Mouse (Mus musculus) myocyte (in vitro differentiated cells): Measurements from ENCODE around the gene Chuk. TPM values are rescaled to one million over a fixed set of nuclear protein-coding genes. Genes with fewer than 3 reads are reported as not detected.

Experiments
- H3K27me3 ChIP-seq: one replicate; pipeline ENCODE4 v1.6.1; 2011; ENCODE audit not compliant: control insufficient read depth, insufficient read depth, insufficient read length
- H3K36me3 ChIP-seq: one replicate; pipeline ENCODE4 v1.6.1; 2011; ENCODE audit not compliant: control insufficient read depth, insufficient read depth
- H3K4me2 ChIP-seq: one replicate; pipeline ENCODE4 v1.6.1; 2011; ENCODE audit warnings: low read depth, control low read depth
- H3K4me3 ChIP-seq: one replicate; pipeline ENCODE4 v1.5.1; 2011; ENCODE audit warnings: mild to moderate bottlenecking, control low read depth, moderate library complexity
- H3K79me2 ChIP-seq: one replicate; pipeline ENCODE4 v1.6.1; 2011; ENCODE audit not compliant: control insufficient read depth, insufficient read depth
- H3ac ChIP-seq: one replicate; pipeline ENCODE4 v1.6.1; 2011; ENCODE audit not compliant: control insufficient read depth, insufficient read length
- CEBPB ChIP-seq: IDR thresholded peaks from 2 replicates; pipeline ENCODE4 v1.6.1; 2011; ENCODE audit warnings: mild to moderate bottlenecking, moderate library complexity; ENCODE audit not compliant: poor library complexity, insufficient read depth, severe bottlenecking
- E2F4 ChIP-seq: IDR thresholded peaks from one replicate; pipeline ENCODE4 v1.6.1; 2011; ENCODE audit warnings: mild to moderate bottlenecking, control low read depth, moderate library complexity; ENCODE audit not compliant: insufficient read depth
- MAX ChIP-seq: IDR thresholded peaks from one replicate; pipeline ENCODE4 v1.6.1; 2011; ENCODE audit warnings: low read depth, mild to moderate bottlenecking, control low read depth
- MYOD1 ChIP-seq, 3 experiments: IDR thresholded peaks; one replicate each; pipeline ENCODE4 v1.6.1; 2011; ENCODE audit warnings: control low read depth in 2 of 3, low read depth in 2 of 3, mild to moderate bottlenecking in 2 of 3, moderate library complexity in 1 of 3; ENCODE audit not compliant: insufficient read length in 2 of 3, control insufficient read depth in 1 of 3
- MYOG ChIP-seq, 3 experiments: IDR thresholded peaks; one replicate each; pipeline ENCODE4 v1.6.1; 2011; ENCODE audit warnings: control low read depth in 2 of 3, low read depth in 2 of 3, mild to moderate bottlenecking in 2 of 3; ENCODE audit not compliant: insufficient read length in 2 of 3, control insufficient read depth in 1 of 3, insufficient read depth in 1 of 3
- POLR2A ChIP-seq: IDR thresholded peaks from one replicate; pipeline ENCODE4 v1.6.1; 2011; ENCODE audit warnings: low read depth, mild to moderate bottlenecking, control low read depth, moderate library complexity; ENCODE audit not compliant: insufficient read length
- POLR2AphosphoS2 ChIP-seq: IDR thresholded peaks from one replicate; pipeline ENCODE4 v1.6.1; 2011; ENCODE audit warnings: low read depth, control low read depth; ENCODE audit not compliant: insufficient read length
- REST ChIP-seq: IDR thresholded peaks from one replicate; pipeline ENCODE4 v1.6.1; 2011; ENCODE audit warnings: mild to moderate bottlenecking, control low read depth, moderate library complexity; ENCODE audit not compliant: insufficient read depth, insufficient read length
- SRF ChIP-seq: IDR thresholded peaks from one replicate; pipeline ENCODE4 v1.6.1; 2011; ENCODE audit warnings: low read depth; ENCODE audit not compliant: control insufficient read depth, insufficient read length
- TCF12 ChIP-seq: IDR thresholded peaks from one replicate; pipeline ENCODE4 v1.6.1; 2011; ENCODE audit warnings: mild to moderate bottlenecking, control low read depth; ENCODE audit not compliant: poor library complexity, insufficient read depth, severe bottlenecking
- TCF3 ChIP-seq: IDR thresholded peaks from one replicate; pipeline ENCODE4 v1.6.1; 2011; ENCODE audit warnings: low read depth, control low read depth; ENCODE audit not compliant: insufficient read length
- USF1 ChIP-seq: IDR thresholded peaks from one replicate; pipeline ENCODE4 v1.6.1; 2011; ENCODE audit warnings: low read depth, mild to moderate bottlenecking, control low read depth, moderate library complexity
- polyA plus RNA-seq: library from polyadenylated mRNA; unstranded; fragments of >200 nt; fragmentation: generic; extraction: Trizol; gene quantifications from one replicate; pipeline ENCODE4 v1.2.1, GENCODE M21; 2012; ENCODE audit warnings: missing spikeins

The Chuk gene
- polyA plus RNA-seq, 1 experiment: 12.2 TPM

DNA sequence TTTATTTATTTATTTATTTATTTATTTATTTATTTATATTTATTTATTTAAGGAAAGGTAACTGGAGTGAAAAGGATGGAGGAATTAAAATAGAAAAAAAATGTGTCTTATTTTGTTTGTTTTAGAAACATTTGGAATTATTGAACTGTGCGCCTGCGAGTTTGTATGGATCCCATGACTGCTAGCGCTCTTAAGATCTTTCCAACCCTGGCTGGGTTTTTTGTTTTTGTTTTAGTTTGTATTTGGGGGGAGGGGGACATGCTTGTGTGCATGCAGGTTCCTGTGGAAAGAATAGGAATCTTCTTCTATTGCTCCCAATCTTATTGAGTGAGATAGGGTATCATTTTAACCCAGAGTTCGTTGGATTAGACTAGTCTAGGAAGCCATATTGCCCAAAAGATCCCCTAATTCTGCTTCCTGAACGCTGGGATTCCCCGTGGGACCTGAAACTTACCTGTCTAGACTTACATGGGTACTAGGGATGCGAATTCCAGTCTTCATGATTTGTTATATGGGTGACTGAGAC is 28.7 kb upstream of the Chuk start:
- H3ac ChIP-seq: peak overlapping the region; percentile 81
- no peaks in the 10 kb centered on the region for H3K27me3 ChIP-seq
- H3K79me2 ChIP-seq: peaks cover 26% of the 10 kb centered on the region
- H3K4me2 ChIP-seq: peak overlapping the region; percentile 79
- H3K36me3 ChIP-seq: peaks cover 6% of the 10 kb centered on the region
- TF ChIP-seq SRF (no peak), TCF12 (no peak), MYOD1 (IDR thresholded peaks at IDR 0.05; ENCODE audit: control insufficient read depth in 1 of 3, insufficient read length in 2 of 3, low read depth in 2 of 3) (no peak), TCF3 (no peak), REST (no peak), POLR2A (no peak), POLR2AphosphoS2 (no peak), CEBPB (no peak), MYOG (IDR thresholded peaks at IDR 0.05; ENCODE audit: control insufficient read depth in 1 of 3, insufficient read depth in 1 of 3, insufficient read length in 2 of 3, low read depth in 2 of 3) (no peak), USF1 (no peak), E2F4 (no peak), MAX (no peak)
- peak overlapping the region; percentile 90 for H3K4me3 ChIP-seq

DNA sequence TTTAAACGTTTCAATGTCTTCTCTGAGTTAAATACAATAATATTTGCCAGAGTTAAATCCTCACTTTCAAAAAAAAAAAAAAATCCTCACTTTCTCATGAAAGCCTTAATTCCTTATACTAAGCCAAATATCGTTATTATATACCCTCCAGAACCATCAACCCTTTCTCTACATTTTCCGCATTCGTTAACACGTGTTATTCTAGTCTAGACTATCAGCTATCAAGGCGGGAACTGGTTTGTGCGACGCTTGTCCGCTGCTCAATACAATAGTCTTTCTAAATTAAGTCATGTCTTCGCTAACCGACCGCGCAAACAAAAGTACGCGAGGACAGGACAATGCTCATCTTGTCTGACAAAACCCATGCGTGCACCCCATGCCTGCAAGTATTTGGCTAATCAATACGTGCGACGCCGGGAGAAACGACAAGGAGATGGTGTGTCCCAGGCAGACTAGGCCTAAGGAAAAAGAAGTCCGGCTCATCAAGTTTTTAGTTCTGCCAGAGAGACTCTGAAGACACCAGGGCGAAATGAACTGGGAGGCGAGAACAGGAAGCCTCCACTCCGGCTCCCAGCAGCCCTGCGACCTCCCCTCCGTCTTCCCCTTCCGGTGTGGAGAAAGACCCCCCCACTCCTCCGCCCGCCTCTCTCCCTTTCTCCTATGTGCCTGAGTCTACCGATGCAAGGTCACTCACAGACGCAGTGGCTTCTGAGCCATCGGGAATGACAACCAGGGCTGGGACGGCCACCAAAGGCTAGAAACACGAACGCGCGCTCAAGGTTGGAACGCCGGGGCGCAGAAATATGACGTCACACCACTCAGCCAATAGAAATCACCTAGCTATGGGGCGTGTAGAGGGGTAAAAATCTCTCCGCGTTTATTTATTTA is 28.0 kb upstream of the Chuk start, which contains the start of gene Cwf19l1:
Cwf19l1 (minus strand) TSS at position 805 of the 888 bp plus-strand sequence.
- no peaks in the 10 kb centered on the region for H3K27me3 ChIP-seq

DNA sequence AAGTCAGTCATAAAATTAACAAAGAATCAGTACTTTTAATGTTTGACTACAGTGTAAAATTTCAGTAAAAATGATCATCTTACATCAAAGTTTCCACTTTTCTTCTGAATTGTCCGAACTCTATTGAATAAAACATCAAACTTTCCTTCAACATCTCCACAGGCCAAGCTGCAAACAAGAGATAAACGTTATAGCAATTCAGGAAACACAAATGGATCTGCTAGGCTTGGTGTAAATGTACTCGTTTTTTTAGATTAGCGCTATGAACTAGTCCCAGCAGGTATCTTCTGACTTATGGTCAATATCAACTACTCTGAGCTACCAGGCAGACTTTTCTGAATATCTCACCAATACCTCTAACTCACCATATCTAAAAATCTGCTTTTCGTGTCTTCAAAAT is 25.6 kb upstream of the Chuk start:
- peaks cover 26% of the 10 kb centered on the region for H3K79me2 ChIP-seq
- TF ChIP-seq POLR2A (no peak), TCF12 (no peak), POLR2AphosphoS2 (no peak), TCF3 (no peak), REST (no peak), MAX (no peak), USF1 (no peak), E2F4 (no peak), SRF (no peak), CEBPB (no peak), MYOD1 (IDR thresholded peaks at IDR 0.05; ENCODE audit: control insufficient read depth in 1 of 3, insufficient read length in 2 of 3, low read depth in 2 of 3) (no peak), MYOG (IDR thresholded peaks at IDR 0.05; ENCODE audit: control insufficient read depth in 1 of 3, insufficient read depth in 1 of 3, insufficient read length in 2 of 3, low read depth in 2 of 3) (no peak)
- H3ac ChIP-seq: no peak overlapping the region
- H3K4me3 ChIP-seq: no peak overlapping the region
- no peaks in the 10 kb centered on the region for H3K27me3 ChIP-seq
- peaks cover 5% of the 10 kb centered on the region for H3K36me3 ChIP-seq
- no peak overlapping the region for H3K4me2 ChIP-seq

More for the DNA sequence above, 28.0 kb upstream of the Chuk start, which contains the start of gene Cwf19l1:
- Histone ChIP-seq H3K79me2 (peaks cover 26% of the 10 kb centered on the region), H3ac (peak within 1 kb of the TSS; percentile 81), H3K4me3 (peak within 1 kb of the TSS; percentile 90), H3K36me3 (peaks cover 4% of the 10 kb centered on the region), H3K4me2 (peak within 1 kb of the TSS; percentile 92)
- TF ChIP-seq E2F4 (peak; percentile 79), POLR2AphosphoS2 (no peak), POLR2A (peak; percentile 49), REST (no peak), MYOD1 (IDR thresholded peaks at IDR 0.05; ENCODE audit: control insufficient read depth in 1 of 3, insufficient read length in 2 of 3, low read depth in 2 of 3) (no peak)

DNA sequence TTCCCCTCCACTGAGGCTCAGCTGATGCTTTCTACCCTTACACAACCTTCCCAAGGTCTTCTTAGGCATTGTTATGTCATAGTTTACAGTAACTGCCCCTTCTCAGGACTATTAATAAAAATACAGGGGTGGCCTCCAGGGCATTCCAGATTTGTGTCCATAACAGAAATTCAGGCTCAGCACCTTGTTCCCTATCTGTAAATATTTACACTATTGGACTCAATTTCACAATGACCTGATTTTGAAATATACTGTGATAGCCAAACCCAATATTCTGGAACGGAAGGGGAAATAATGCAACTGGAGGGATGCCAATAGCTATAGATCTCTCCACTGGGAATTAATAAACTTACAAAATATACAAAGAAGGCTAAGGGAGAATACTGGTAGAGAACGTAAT is 21.3 kb upstream of the Chuk start:
- Histone ChIP-seq H3K79me2 (peaks cover 7% of the 10 kb centered on the region), H3K4me3 (no peak overlapping the region), H3K36me3 (peaks cover 29% of the 10 kb centered on the region), H3K4me2 (no peak overlapping the region), H3K27me3 (no peaks in the 10 kb centered on the region), H3ac (no peak overlapping the region)
- TF ChIP-seq REST: no peak
- TF ChIP-seq CEBPB: no peak
- TF ChIP-seq MAX: no peak
- TF ChIP-seq SRF: no peak
- TF ChIP-seq TCF3: no peak
- TF ChIP-seq MYOG (IDR thresholded peaks at IDR 0.05; ENCODE audit: control insufficient read depth in 1 of 3, insufficient read depth in 1 of 3, insufficient read length in 2 of 3, low read depth in 2 of 3): no peak
- no peak for TF ChIP-seq TCF12
- no peak for TF ChIP-seq POLR2AphosphoS2
- no peak for TF ChIP-seq POLR2A
- TF ChIP-seq E2F4: no peak
- TF ChIP-seq MYOD1 (IDR thresholded peaks at IDR 0.05; ENCODE audit: control insufficient read depth in 1 of 3, insufficient read length in 2 of 3, low read depth in 2 of 3): no peak
- no peak for TF ChIP-seq USF1
